Mouse (Mus musculus) embryonic facial prominence, embryonic 15.5 days (tissue): Measurements from ENCODE around the gene Wnt10b. TPM values are rescaled to one million over a fixed set of nuclear protein-coding genes. Genes with fewer than 3 reads are reported as not detected.
"Not testable (repeated sequence)": the region's sequence is repeated elsewhere in the genome, so short reads cannot be mapped to it uniquely, and the experiment has no call there.

Experiments
- ATAC-seq: fragments of 200-750 bp; cut with Nextera tagmentation; 2 replicates; pipeline ENCODE4 v1.8.0; 2017; ENCODE audit warnings: low read depth, moderate TSS enrichment; ENCODE audit not compliant: insufficient number of reproducible peaks, low FRiP score, low TSS enrichment
- H3K27ac ChIP-seq: fragments of 300-500 bp; sonication (generic); replicated peaks from 2 replicates; pipeline ENCODE4 v1.5.1; 2015; ENCODE audit warnings: mild to moderate bottlenecking, inconsistent platforms
- H3K27me3 ChIP-seq: fragments of 300-500 bp; sonication (generic); 2 replicates; pipeline ENCODE4 v1.6.1; 2015; ENCODE audit warnings: inconsistent platforms
- H3K36me3 ChIP-seq: fragments of 300-500 bp; sonication (generic); 2 replicates; pipeline ENCODE4 v1.6.1; 2015; ENCODE audit warnings: mild to moderate bottlenecking, inconsistent platforms
- H3K4me1 ChIP-seq: fragments of 300-500 bp; sonication (generic); 2 replicates; pipeline ENCODE4 v1.6.1; 2015; ENCODE audit warnings: inconsistent platforms
- H3K4me2 ChIP-seq: fragments of 300-500 bp; sonication (generic); replicated peaks from 2 replicates; pipeline ENCODE4 v1.6.1; 2015; ENCODE audit warnings: mild to moderate bottlenecking, inconsistent platforms
- H3K4me3 ChIP-seq: fragments of 300-500 bp; sonication (generic); replicated peaks from 2 replicates; pipeline ENCODE4 v1.5.1; 2015; ENCODE audit warnings: mild to moderate bottlenecking, inconsistent platforms
- H3K9ac ChIP-seq: fragments of 300-500 bp; sonication (generic); 2 replicates; pipeline ENCODE4 v1.6.1; 2015; ENCODE audit warnings: inconsistent platforms
- H3K9me3 ChIP-seq: fragments of 300-500 bp; sonication (generic); replicated peaks from 2 replicates; pipeline ENCODE4 v1.6.1; 2016; ENCODE audit warnings: inconsistent platforms
- WGBS: fragments of 180-500 bp; shearing (Covaris S2); methylation state at CpG from one replicate; pipeline ENCODE4 v1.1.7; 2015; 5-methylcytosine and 5-hydroxymethylcytosine counted together
- polyA plus RNA-seq: library from polyadenylated mRNA; unstranded; fragments of >200 nt; fragmentation: Nextera tagmentation; extraction: Ambion mirVana; gene quantifications from 2 replicates; pipeline ENCODE4 v1.2.1, GENCODE M21; 2015

Wnt10b gene
- polyA plus RNA-seq, 1 experiment from 2014 or later = 6.0 TPM

DNA sequence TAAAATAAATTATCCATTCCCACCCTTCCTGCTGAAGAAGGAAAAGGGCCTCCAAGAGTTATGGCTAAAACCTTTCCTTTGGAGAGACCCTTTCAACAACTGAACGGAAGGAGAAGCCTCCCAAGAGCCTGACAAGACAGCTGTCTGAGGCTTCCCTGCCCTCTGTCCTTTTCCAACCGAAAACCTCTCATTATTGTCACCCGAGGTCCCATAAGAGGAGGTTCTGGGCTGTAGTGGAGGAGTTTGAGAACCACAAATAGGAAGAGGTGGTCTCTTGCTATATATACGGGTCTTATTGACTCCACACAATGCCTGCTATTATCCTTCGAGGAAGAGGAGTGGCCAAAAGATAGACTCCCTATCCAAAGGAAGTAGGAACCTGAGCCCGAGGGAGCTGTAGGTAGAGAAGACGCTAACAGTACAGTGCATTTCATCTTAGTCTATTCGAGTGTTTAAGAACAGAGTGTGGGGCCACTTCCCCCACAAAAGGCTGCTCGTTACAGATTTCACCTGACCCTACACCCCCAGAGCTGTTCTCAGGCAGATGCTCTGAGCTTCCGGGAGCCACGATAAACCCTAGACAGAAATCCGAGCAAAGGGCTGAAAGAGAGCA is 6.0 kb downstream of the Wnt10b start:
- H3K4me3 ChIP-seq = peak overlapping the region; percentile 33; the same call in 1 of the 2 replicates
- no peaks in the 10 kb centered on the region for H3K36me3 ChIP-seq
- WGBS = 15% methylated on average over 12 of the region's 12 CpGs
- peaks cover 60% of the 10 kb centered on the region for H3K27me3 ChIP-seq
- H3K9ac ChIP-seq = no peak overlapping the region
- no peaks in the 10 kb centered on the region for H3K9me3 ChIP-seq
- peak overlapping the region; percentile 53 for H3K4me2 ChIP-seq
- ATAC-seq = no peak
- H3K27ac ChIP-seq = no peak overlapping the region
- peaks cover 34% of the 10 kb centered on the region for H3K4me1 ChIP-seq

DNA sequence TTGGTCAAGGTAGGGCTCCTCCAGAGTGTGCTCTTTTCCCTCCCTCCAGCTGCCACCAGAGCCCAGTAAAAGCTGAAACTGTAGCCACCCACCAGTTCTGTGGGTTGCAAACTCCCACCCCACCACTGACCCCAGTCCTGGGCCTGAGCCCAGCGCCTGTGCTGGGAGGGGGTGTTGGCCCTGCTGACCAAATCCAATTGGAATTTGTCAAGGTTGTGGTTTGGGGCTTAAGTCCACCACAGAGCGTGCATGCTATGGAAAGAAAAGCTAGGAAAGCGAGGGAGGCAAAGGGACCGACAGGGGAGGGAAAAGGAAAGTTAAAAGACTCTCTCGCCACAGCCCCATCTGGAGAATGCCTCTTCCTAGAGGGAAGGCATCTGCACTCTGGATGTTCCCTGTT is 9.7 kb downstream of the Wnt10b start:
- no peak overlapping the region for H3K4me3 ChIP-seq
- peaks cover 31% of the 10 kb centered on the region for H3K27me3 ChIP-seq
- WGBS = 15% methylated on average over 5 of the region's 5 CpGs
- no peak overlapping the region for H3K9ac ChIP-seq
- no peak overlapping the region for H3K4me2 ChIP-seq
- no peaks in the 10 kb centered on the region for H3K9me3 ChIP-seq
- H3K36me3 ChIP-seq = no peaks in the 10 kb centered on the region
- peak; percentile 62 for ATAC-seq
- peaks cover 17% of the 10 kb centered on the region for H3K4me1 ChIP-seq
- H3K27ac ChIP-seq = no peak overlapping the region

DNA sequence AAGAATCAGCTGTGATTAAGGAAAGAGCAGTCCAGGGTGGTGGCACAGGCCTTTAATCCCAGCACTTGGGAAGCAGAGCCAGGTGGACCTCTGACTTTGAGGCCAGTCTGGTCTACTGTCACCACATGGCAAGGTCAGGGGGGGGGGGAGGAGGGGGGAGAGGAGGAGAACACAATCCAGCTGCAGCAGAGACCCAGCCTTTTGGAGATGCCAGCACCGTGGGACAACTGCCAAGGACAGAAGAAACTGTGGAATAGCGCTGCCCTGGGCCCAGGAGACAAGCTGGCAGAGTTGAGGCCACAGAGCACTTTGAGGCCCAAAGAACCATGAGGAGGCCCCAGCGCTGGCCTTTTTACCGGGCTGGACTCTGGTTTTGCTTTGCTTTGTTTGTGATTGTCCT is 12.0 kb downstream of the Wnt10b start:
- 65% methylated on average over 4 of the region's 4 CpGs for WGBS
- no peak for ATAC-seq

DNA sequence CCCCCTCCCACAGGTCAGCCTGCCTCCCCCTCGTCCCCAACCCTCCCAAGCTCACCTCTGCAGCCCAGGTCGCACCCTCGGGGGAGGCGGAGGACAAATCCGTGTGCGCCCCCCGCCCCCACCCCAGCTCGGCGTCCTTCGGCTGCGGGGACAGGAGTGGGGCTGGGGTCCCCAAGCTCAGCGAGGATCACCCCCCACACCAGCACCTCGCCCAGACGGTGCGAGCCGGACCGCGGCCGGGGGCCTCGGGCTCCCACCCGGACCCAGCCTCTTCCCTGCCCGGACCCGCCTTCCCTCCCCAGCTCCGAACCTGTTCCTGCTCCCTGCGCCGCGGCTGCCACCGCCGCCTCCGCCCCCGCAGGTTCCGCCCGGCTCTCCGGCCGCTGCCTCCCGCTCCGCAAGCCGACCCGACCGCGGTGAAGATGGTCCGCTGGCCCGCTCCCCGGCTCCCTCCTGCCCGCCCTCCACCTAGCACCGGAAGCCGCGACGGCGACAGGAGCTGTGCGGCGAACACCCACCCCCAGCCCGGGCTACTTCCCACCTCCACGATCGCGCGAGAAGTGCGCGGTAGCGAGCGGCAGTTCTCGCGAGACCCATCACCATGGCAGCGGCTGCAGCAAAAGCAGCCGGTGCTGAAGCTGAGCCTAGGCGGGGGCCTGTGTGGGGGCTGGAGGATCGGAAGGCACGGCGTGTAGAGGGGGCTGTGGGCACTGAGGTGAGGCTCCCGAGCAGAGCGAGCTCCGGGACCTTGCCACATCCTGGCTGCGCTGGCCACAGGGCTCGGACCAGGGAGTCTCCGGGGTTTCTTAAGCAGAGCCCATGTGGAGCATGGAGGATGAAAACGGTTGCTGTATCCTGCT is 15.1 kb downstream of the Wnt10b start, which contains the start of gene Arf3:
TSS of gene Arf3 (minus strand) at position 545 of the 860 bp plus-strand sequence.
- WGBS = under 1% methylated on average over 75 of the region's 76 CpGs
- peak within 1 kb of the TSS; percentile 92 for H3K4me2 ChIP-seq
- H3K4me1 ChIP-seq = peaks cover 18% of the 10 kb centered on the region
- H3K27ac ChIP-seq = peak within 1 kb of the TSS; percentile 88
- peak; percentile 92 for ATAC-seq
- peaks cover 11% of the 10 kb centered on the region; the same call in 1 of the 2 replicates for H3K36me3 ChIP-seq
- peak within 1 kb of the TSS; percentile 99 for H3K4me3 ChIP-seq
- H3K9me3 ChIP-seq = no peaks in the 10 kb centered on the region
- H3K9ac ChIP-seq = peak within 1 kb of the TSS; percentile 83
- peaks cover 4% of the 10 kb centered on the region; the same call in 1 of the 2 replicates for H3K27me3 ChIP-seq

More for the DNA sequence above, 12.0 kb downstream of the Wnt10b start:
- Histone ChIP-seq H3K9me3 (no peaks in the 10 kb centered on the region), H3K4me3 (no peak overlapping the region), H3K4me2 (no peak overlapping the region), H3K4me1 (peaks cover 18% of the 10 kb centered on the region), H3K27ac (no peak overlapping the region), H3K36me3 (no peaks in the 10 kb centered on the region), H3K27me3 (peaks cover 10% of the 10 kb centered on the region), H3K9ac (no peak overlapping the region)

DNA sequence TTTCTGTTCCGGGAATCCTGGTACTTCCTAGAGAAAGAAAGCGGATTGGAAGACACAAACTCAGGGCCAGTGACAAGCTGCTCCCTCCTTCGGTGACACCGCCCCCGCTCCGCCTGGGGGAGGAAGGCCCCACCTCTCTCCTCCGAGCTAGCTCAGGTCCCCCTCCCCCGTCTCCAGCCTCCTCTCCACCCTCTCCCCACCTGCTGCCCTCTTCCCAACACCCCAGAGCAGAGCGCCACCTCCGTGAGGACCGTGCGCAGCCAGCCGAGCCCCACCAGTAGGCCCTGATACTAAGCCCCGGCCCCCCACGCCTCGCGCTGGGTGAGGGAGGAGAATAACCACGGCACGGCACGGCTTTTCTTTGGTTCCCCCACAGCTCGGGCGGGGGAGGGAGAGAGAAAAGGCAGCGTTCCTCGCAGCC is 15.7 kb downstream of the Wnt10b start:
- Histone ChIP-seq H3K27me3 (peaks cover 4% of the 10 kb centered on the region; the same call in 1 of the 2 replicates), H3K4me2 (peak overlapping the region; percentile 92), H3K9ac (peak overlapping the region; percentile 83), H3K36me3 (peaks cover 11% of the 10 kb centered on the region; the same call in 1 of the 2 replicates), H3K27ac (peak overlapping the region; percentile 88), H3K4me1 (peaks cover 18% of the 10 kb centered on the region), H3K9me3 (no peaks in the 10 kb centered on the region), H3K4me3 (peak overlapping the region; percentile 99)
- WGBS = 1% methylated on average over 20 of the region's 24 CpGs
- ATAC-seq = peak; percentile 74

DNA sequence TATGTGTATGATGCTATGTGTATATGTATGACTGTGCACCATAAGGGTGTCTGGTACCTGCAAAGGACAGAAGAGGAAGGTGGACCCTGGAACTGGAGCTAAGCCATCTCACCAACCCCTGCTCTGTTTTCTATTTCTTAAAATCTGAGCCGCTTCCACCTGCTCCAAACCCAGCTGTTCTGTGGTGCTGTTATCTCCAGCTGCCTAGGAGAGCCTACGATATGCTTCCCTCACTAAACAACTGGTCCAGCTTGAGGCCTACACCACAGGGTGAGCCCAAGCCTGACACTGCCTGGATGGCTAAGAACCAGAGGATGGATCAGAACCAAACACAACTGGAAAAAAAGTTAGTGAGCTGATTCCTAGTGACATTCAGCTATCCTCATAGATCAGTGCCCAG is 23.8 kb downstream of the Wnt10b start:
- Histone ChIP-seq H3K4me2 (no peak overlapping the region), H3K27ac (no peak overlapping the region), H3K9ac (no peak overlapping the region), H3K9me3 (no peaks in the 10 kb centered on the region), H3K27me3 (no peaks in the 10 kb centered on the region), H3K4me1 (no peaks in the 10 kb centered on the region), H3K4me3 (no peak overlapping the region), H3K36me3 (peaks cover 16% of the 10 kb centered on the region)
- WGBS = 95% methylated on average over 2 of the region's 2 CpGs
- ATAC-seq = no peak

DNA sequence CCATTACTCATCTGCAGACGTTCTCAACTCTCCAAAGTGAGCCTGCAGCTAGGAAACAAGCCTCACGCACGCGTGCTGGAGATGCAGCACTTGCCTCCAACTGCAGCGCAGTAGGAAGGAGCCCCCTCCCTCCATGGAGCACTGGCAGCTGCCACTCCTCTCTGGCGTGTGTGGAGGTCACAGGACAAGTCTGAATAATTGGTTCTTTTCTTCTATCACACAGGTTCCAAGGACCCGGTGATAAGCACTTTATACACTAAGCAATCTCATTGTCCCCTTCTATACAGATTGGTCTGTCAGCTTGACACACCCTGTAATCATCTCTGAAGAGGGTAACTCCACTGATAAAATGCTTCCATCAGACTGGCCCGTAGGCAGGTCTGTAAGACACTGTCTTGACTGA is 24.9 kb downstream of the Wnt10b start:
- Histone ChIP-seq H3K36me3 (peaks cover 11% of the 10 kb centered on the region; the same call in 1 of the 2 replicates), H3K9ac (no peak overlapping the region), H3K27me3 (no peaks in the 10 kb centered on the region), H3K4me1 (no peaks in the 10 kb centered on the region), H3K4me3 (no peak overlapping the region), H3K27ac (no peak overlapping the region), H3K4me2 (no peak overlapping the region), H3K9me3 (no peaks in the 10 kb centered on the region)
- WGBS = 77% methylated on average over 8 of the region's 8 CpGs
- ATAC-seq = no peak

DNA sequence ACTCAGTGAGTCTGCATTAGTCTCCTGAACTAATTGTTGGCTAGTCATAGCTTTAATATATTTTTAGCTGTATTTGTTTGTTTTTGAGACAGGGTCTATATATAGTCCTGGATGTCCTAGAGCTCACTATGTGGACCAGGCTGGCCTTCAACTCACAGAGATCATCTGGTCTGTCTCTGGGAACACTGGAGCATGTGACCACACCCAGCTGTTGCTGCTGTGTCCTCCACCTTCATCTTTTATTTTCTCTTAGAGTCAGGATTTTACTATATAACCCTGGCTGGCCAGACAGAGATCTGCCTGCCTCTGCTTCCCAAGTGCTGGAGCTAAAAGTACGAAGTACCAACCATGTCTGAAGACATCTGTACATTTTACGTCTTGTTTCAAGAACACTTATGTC is 28.9 kb downstream of the Wnt10b start:
- WGBS = 96% methylated on average over 2 of the region's 2 CpGs
- H3K27me3 ChIP-seq = no peaks in the 10 kb centered on the region
- H3K36me3 ChIP-seq = peaks cover 11% of the 10 kb centered on the region; the same call in 1 of the 2 replicates
- ATAC-seq = no peak
- H3K27ac ChIP-seq = no peak overlapping the region
- no peaks in the 10 kb centered on the region for H3K9me3 ChIP-seq
- H3K4me1 ChIP-seq = peaks cover 9% of the 10 kb centered on the region; the same call in 1 of the 2 replicates
- no peak overlapping the region for H3K9ac ChIP-seq
- H3K4me2 ChIP-seq = no peak overlapping the region
- H3K4me3 ChIP-seq = no peak overlapping the region

DNA sequence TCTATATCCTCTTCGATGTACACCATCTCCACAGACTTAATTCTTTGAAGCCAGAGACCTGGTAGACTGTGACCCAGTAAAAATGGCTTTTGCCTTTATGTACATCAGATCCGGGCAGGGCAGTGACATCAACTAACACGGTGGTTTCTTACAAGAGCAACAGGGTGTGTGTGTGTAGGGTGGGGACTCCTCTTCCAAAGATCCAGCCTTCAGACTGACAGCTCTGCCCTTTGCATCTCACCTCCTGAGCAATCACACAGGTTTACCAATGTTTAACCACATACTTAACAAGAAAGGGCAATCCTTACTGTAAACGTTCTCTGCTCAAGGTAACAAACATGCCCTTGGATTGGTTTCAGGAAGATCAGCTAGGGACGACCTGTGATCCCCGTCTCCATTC is 30.7 kb downstream of the Wnt10b start:
- H3K4me1 ChIP-seq = peaks cover 18% of the 10 kb centered on the region
- no peaks in the 10 kb centered on the region for H3K27me3 ChIP-seq
- H3K9ac ChIP-seq = no peak overlapping the region
- H3K36me3 ChIP-seq = peaks cover 10% of the 10 kb centered on the region
- no peak overlapping the region for H3K4me3 ChIP-seq
- WGBS = 80% methylated on average over 6 of the region's 6 CpGs
- no peak overlapping the region for H3K27ac ChIP-seq
- no peak overlapping the region for H3K4me2 ChIP-seq
- no peaks in the 10 kb centered on the region for H3K9me3 ChIP-seq
- ATAC-seq = no peak

DNA sequence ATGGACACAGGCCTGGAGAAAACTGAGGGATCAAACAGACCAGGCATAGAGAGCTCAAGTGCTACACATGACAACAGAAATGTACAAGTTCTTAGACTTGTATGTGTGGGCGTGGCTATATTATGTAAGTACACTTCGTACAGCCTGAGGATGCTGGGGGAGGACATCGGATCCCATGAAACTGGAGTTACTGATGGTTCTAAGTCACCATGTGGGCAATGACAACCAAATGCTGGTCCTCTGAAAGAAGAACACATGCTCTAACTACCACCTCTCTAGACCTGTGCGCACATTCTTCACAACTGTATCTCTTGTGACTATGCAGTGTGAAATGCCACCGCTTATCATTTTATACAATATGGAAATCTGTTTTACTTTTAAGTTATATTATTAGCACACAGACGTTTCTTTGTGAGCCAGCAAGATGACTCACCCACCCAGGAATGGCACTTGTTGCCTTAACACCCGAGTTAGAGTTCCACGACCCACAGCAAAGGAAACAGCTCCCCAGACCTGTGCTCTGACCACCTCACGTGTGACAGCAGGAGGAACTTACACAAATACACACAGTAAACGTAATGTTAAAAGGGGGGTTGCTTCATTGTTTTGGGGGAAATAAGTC is 31.5 kb downstream of the Wnt10b start:
- Histone ChIP-seq H3K4me1 (peaks cover 18% of the 10 kb centered on the region), H3K9me3 (no peaks in the 10 kb centered on the region), H3K9ac (no peak overlapping the region), H3K4me3 (no peak overlapping the region), H3K27me3 (no peaks in the 10 kb centered on the region), H3K27ac (no peak overlapping the region), H3K36me3 (peaks cover 13% of the 10 kb centered on the region), H3K4me2 (no peak overlapping the region)
- no peak for ATAC-seq
- WGBS = 75% methylated on average over 10 of the region's 10 CpGs

DNA sequence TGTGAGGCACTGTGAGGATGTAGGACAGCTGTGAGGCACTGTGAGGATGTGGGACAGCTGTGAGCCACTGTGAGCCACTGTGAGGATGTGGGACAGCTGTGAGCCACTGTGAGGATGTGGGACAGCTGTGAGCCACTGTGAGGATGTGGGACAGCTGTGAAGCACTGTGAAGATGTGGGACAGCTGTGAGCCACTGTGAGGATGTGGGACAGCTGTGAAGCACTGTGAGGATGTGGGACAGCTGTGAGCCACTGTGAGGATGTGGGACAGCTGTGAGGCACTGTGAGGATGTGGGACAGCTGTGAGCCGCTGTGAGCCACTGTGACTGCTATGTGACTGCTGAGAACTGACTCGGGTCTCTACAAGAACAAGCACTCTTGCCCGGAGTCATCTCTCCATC is 34.1 kb downstream of the Wnt10b start:
- not testable (repeated sequence) for H3K4me2 ChIP-seq, H3K4me3 ChIP-seq, H3K27me3 ChIP-seq, H3K9me3 ChIP-seq, H3K9ac ChIP-seq, H3K27ac ChIP-seq, ATAC-seq
- H3K36me3 ChIP-seq = peaks cover 33% of the 10 kb centered on the region
- peaks cover 18% of the 10 kb centered on the region for H3K4me1 ChIP-seq
- WGBS = 71% methylated on average over 3 of the region's 3 CpGs
